ENCODE assay signal across 8 mouse cellular contexts in the genomic region with DNA sequence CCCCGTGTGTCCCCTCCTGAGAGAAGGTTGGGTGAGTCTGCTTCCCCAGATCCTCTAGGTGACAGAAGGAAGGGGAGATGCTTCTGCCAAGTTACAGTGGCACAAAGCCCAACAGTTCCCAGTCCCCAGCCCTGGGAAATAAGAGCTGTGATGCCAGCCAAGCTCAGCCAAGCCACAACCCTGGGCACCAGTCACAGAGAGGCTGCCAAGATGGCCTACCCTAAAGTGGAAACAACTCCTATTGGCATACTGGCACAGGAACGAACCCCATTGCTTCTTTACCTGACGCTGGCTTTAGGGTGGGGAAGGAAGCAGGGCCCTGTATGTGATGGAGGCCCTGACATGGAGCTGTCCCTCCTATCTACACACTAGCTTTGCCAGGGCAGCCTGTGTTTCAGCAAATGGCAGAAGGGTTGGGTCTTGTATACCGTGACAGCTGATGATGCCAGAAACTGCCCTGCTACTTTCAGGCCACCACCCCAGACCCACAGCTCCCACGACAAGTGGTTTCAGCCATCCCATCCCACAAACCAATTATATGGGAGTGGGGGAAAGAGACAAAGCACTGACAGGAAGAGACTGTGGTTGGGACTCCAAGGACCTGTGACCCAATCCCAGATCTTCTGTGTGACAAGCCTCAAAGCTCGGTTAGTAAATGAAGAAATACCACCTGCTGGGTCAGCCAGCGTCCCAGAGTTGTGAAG. TPM values are rescaled to one million over a fixed set of nuclear protein-coding genes. Genes with fewer than 3 reads are reported as not detected.
DNase-seq lines count a peak whose midpoint lies in the region; ATAC-seq and TF ChIP-seq lines count a peak whose summit lies in the region.

No protein-coding gene starts in this region.

- ATAC-seq in kidney, embryonic 14.5 days (ENCODE audit: low FRiP score, low TSS enrichment), result no peak
- ATAC-seq in G1E (ENCODE audit: extremely low read depth, insufficient number of reproducible peaks, low FRiP score, poor library complexity, severe bottlenecking), result no peak
- ATAC-seq in heart, embryonic 15.5 days (replicated peaks; ENCODE audit: insufficient number of reproducible peaks, insufficient read depth, low FRiP score, low read depth), result no peak
- ATAC-seq in liver, embryonic 14.5 days (ENCODE audit: insufficient read depth), result no peak

- no peak for DNase-seq in kidney, postnatal 14 days
- DNase-seq in G1E (ENCODE audit: low spot score), result no peak
- peak; percentile 91 for DNase-seq in cerebellum, postnatal 36 days
- DNase-seq in liver, embryonic 14.5 days (ENCODE audit: low read depth in 3 of 3, low spot score in 3 of 3), result no peak
- peak; percentile 45 for DNase-seq in thymus, postnatal 4 days
- DNase-seq in urinary bladder, postnatal 10 days (ENCODE audit: low spot score), result no peak

- H3K27me3 ChIP-seq in kidney, embryonic 14.5 days (ENCODE audit: control insufficient read depth, insufficient read depth, low read length), result no peaks in the 10 kb centered on the region
- peaks cover 9% of the 10 kb centered on the region for H3K27me3 ChIP-seq in G1E (ENCODE audit: insufficient read depth, low read length)
- no peaks in the 10 kb centered on the region for H3K27me3 ChIP-seq in heart, embryonic 15.5 days
- H3K27me3 ChIP-seq in liver, embryonic 14.5 days (ENCODE audit: control insufficient read depth, insufficient read depth, low read length), result no peaks in the 10 kb centered on the region

- H3K4me2 ChIP-seq in kidney, embryonic 14.5 days (replicated peaks; ENCODE audit: low read depth, low read length), result peak overlapping the region; percentile 38
- peak overlapping the region; percentile 55 for H3K4me2 ChIP-seq in heart, embryonic 15.5 days
- peak overlapping the region; percentile 89 for H3K4me2 ChIP-seq in liver, embryonic 14.5 days (ENCODE audit: low read depth)

- H3K9me3 ChIP-seq in kidney, embryonic 14.5 days (ENCODE audit: control insufficient read depth, low read length), result no peaks in the 10 kb centered on the region
- H3K9me3 ChIP-seq in G1E (replicated peaks), result no peaks in the 10 kb centered on the region
- H3K9me3 ChIP-seq in heart, embryonic 15.5 days (replicated peaks), result no peaks in the 10 kb centered on the region
- H3K9me3 ChIP-seq in liver, embryonic 14.5 days (ENCODE audit: control insufficient read depth, low read length), result no peaks in the 10 kb centered on the region

- H3K36me3 ChIP-seq in kidney, embryonic 14.5 days (ENCODE audit: control insufficient read depth, insufficient read depth, low read length), result no peaks in the 10 kb centered on the region
- peaks cover 57% of the 10 kb centered on the region for H3K36me3 ChIP-seq in G1E (replicated peaks)
- no peaks in the 10 kb centered on the region for H3K36me3 ChIP-seq in heart, embryonic 15.5 days
- no peaks in the 10 kb centered on the region for H3K36me3 ChIP-seq in liver, embryonic 14.5 days (replicated peaks; ENCODE audit: control insufficient read depth, insufficient read depth, low read depth)

- 64% methylated on average over 7 of the region's 7 CpGs for WGBS in kidney, embryonic 14.5 days
- WGBS in heart, embryonic 15.5 days, result 56% methylated on average over 7 of the region's 7 CpGs
- 29% methylated on average over 7 of the region's 7 CpGs for WGBS in liver, embryonic 14.5 days (ENCODE audit: insufficient replicate concordance)

- peak overlapping the region; percentile 35; the same call in 1 of the 2 replicates for H3K9ac ChIP-seq in kidney, embryonic 14.5 days (ENCODE audit: low read depth, low read length)
- peak overlapping the region; percentile 28; the same call in 1 of the 2 replicates for H3K9ac ChIP-seq in heart, embryonic 15.5 days
- H3K9ac ChIP-seq in liver, embryonic 14.5 days (replicated peaks), result no peak overlapping the region

- no peak overlapping the region for H3K4me3 ChIP-seq in kidney, embryonic 14.5 days (ENCODE audit: low read length)
- H3K4me3 ChIP-seq in G1E (ENCODE audit: low read depth, low read length), result peak overlapping the region; percentile 60; the same call in 1 of the 2 replicates
- H3K4me3 ChIP-seq in heart, embryonic 15.5 days, result peak overlapping the region; percentile 70; the same call in 1 of the 2 replicates
- H3K4me3 ChIP-seq in liver, embryonic 14.5 days (ENCODE audit: insufficient read depth in 1 of 2, low read depth in 2 of 2, low read length in 2 of 2), result peak overlapping the region in 1 of 2 experiments; percentile 2; a peak in 3 of 4 replicates

- peaks cover 54% of the 10 kb centered on the region for H3K4me1 ChIP-seq in kidney, embryonic 14.5 days (ENCODE audit: control insufficient read depth, insufficient read depth, low read length)
- peaks cover 84% of the 10 kb centered on the region for H3K4me1 ChIP-seq in G1E (ENCODE audit: insufficient read depth, low read depth, low read length)
- peaks cover 66% of the 10 kb centered on the region for H3K4me1 ChIP-seq in heart, embryonic 15.5 days (replicated peaks)
- H3K4me1 ChIP-seq in liver, embryonic 14.5 days (replicated peaks; ENCODE audit: control insufficient read depth in 2 of 2, insufficient read depth in 2 of 2, low read length in 1 of 2), result peaks cover 7 to 56% of the 10 kb centered on the region in 2 experiments; a peak in 3 of 4 replicates

- H3K27ac ChIP-seq in kidney, embryonic 14.5 days (ENCODE audit: low read depth, low read length), result peak overlapping the region; percentile 84; the same call in 1 of the 2 replicates
- peak overlapping the region; percentile 74 for H3K27ac ChIP-seq in heart, embryonic 15.5 days
- no peak overlapping the region; the same call in 1 of the 2 replicates for H3K27ac ChIP-seq in liver, embryonic 14.5 days

- no peak for TF ChIP-seq CTCF in G1E (IDR thresholded peaks at IDR 0.05; ENCODE audit: low read depth, low read length)
- no peak for TF ChIP-seq CTCF in liver, embryonic 14.5 days (IDR thresholded peaks at IDR 0.05; ENCODE audit: low read depth)

- no peak for TF ChIP-seq EP300 in liver, embryonic 14.5 days (IDR thresholded peaks at IDR 0.05; ENCODE audit: low read depth)

RNA-seq across cellular contexts. Expression of gene Grk2, which starts 2.9 kb away (rescaled TPM):
- polyA plus RNA-seq in kidney, embryonic 14.5 days (2014; fragmentation: Nextera tagmentation; extraction: Ambion mirVana), result 17.7 and 17.8 TPM in 2 replicates
- 141 and 149 TPM in 2 replicates for total RNA-seq in G1E (2014; fragmentation: Nextera tagmentation)
- 225 and 341 TPM in 2 replicates for total RNA-seq in G1E (2017)
- polyA plus RNA-seq in G1E (2012), result 335 and 342 TPM in 2 replicates
- 9.8 and 18.2 TPM in 2 replicates for polyA plus RNA-seq in heart, embryonic 15.5 days (2015; fragmentation: Nextera tagmentation; extraction: Ambion mirVana)
- polyA plus RNA-seq in liver, embryonic 14.5 days (2012; rRNA removed), result 23.9 and 26.0 TPM in 2 replicates
- 9.4 and 10.8 TPM in 2 replicates for polyA plus RNA-seq in liver, embryonic 14.5 days (2014; fragmentation: Nextera tagmentation; extraction: Ambion mirVana)

RNA-seq across cellular contexts. Expression of gene Ankrd13d, which starts 20.2 kb away (rescaled TPM):
- polyA plus RNA-seq in kidney, embryonic 14.5 days (2014; fragmentation: Nextera tagmentation; extraction: Ambion mirVana), result 5.2 and 8.3 TPM in 2 replicates
- total RNA-seq in G1E (2014; fragmentation: Nextera tagmentation) (3.0 and 5.9 TPM in 2 replicates), G1E (2017) (2.3 and 3.4 TPM in 2 replicates)
- 0.95 and 1.1 TPM in 2 replicates for polyA plus RNA-seq in G1E (2012)
- polyA plus RNA-seq in heart, embryonic 15.5 days (2015; fragmentation: Nextera tagmentation; extraction: Ambion mirVana), result 1.1 and 2.7 TPM in 2 replicates
- polyA plus RNA-seq in liver, embryonic 14.5 days (2012; rRNA removed), result 0.93 and 1.3 TPM in 2 replicates
- polyA plus RNA-seq in liver, embryonic 14.5 days (2014; fragmentation: Nextera tagmentation; extraction: Ambion mirVana), result 0.45 and 0.66 TPM in 2 replicates

RNA-seq across cellular contexts. Expression of gene Ssh3, which starts 34.1 kb away (rescaled TPM):
- polyA plus RNA-seq in kidney, embryonic 14.5 days (2014; fragmentation: Nextera tagmentation; extraction: Ambion mirVana), result 10.7 and 13.0 TPM in 2 replicates
- total RNA-seq in G1E (2014; fragmentation: Nextera tagmentation) (1.9 and 2.3 TPM in 2 replicates), G1E (2017) (5.8 and 8.9 TPM in 2 replicates)
- 0.30 and 0.32 TPM in 2 replicates for polyA plus RNA-seq in G1E (2012)
- polyA plus RNA-seq in heart, embryonic 15.5 days (2015; fragmentation: Nextera tagmentation; extraction: Ambion mirVana), result 6.0 and 10.7 TPM in 2 replicates
- 2.8 and 3.5 TPM in 2 replicates for polyA plus RNA-seq in liver, embryonic 14.5 days (2012; rRNA removed)
- 1.3 and 1.4 TPM in 2 replicates for polyA plus RNA-seq in liver, embryonic 14.5 days (2014; fragmentation: Nextera tagmentation; extraction: Ambion mirVana)

Comparison
In these comparisons a context has a peak if more than half of its experiments do, and no peak if none do; other contexts are left out.
1. H3K4me2 ChIP-seq: peak in every context shown above with its lines; median percentile 89 in liver, embryonic 14.5 days; 55 in heart, embryonic 15.5 days; 38 in kidney, embryonic 14.5 days.
2. DNase-seq: peak in cerebellum, postnatal 36 days (2 of 2) and thymus, postnatal 4 days (single experiment); none in kidney, postnatal 14 days (single experiment), G1E (single experiment), liver, embryonic 14.5 days (0 of 3) and urinary bladder, postnatal 10 days (single experiment).
3. RNA of gene Grk2, which starts 2.9 kb away (polyA plus RNA-seq): 335 to 342 TPM in G1E; 9.4 to 26.0 TPM in liver, embryonic 14.5 days, 17.7 to 17.8 TPM in kidney, embryonic 14.5 days and 9.8 to 18.2 TPM in heart, embryonic 15.5 days; every median in the first group is over 10 times any median in the second.